Mouse (Mus musculus) MEL (cell line): ENCODE data around the gene Lrrc43. TPM values are rescaled to one million over a fixed set of nuclear protein-coding genes. Genes with fewer than 3 reads are reported as not detected.
A peak's percentile ranks its signal among the peaks of the same experiment; 100 is the strongest.
"Not testable (repeated sequence)": the region's sequence is repeated elsewhere in the genome, so short reads cannot be mapped to it uniquely, and the experiment has no call there.

Experiments used
- DNase-seq: peaks from one replicate; pipeline ENCODE4 v3.0.0; 2011; ENCODE audit warnings: low read depth, low spot score
- H3K27ac ChIP-seq: 2 replicates; pipeline ENCODE4 v1.5.1; 2012; ENCODE audit warnings: low read depth, mild to moderate bottlenecking, control low read depth, low read length, moderate library complexity; ENCODE audit not compliant: control insufficient read depth
- H3K27me3 ChIP-seq, 2 experiments: fragments of 150-350 bp in 1 of 2; sonication (generic) in 1 of 2; 2 replicates each; pipeline ENCODE4 v1.6.1; 2012; ENCODE audit warnings: low read length in 2 of 2, mild to moderate bottlenecking in 2 of 2, improper control_type of control experiment in 1 of 2, moderate library complexity in 1 of 2; ENCODE audit not compliant: insufficient read depth in 2 of 2, control insufficient read depth in 1 of 2
- H3K36me3 ChIP-seq, 2 experiments: 2 replicates each; pipeline ENCODE4 v1.6.1; 2012 to 2014; ENCODE audit warnings: low read length in 2 of 2, improper control_type of control experiment in 1 of 2, inconsistent platforms in 1 of 2, mild to moderate bottlenecking in 1 of 2; ENCODE audit not compliant: insufficient read depth in 2 of 2, control insufficient read depth in 1 of 2
- H3K4me1 ChIP-seq, 2 experiments: fragments of 150-350 bp in 1 of 2; sonication (generic) in 1 of 2; 2 replicates each; pipeline ENCODE4 v1.6.1; 2012; ENCODE audit warnings: low read length in 2 of 2, improper control_type of control experiment in 1 of 2, mild to moderate bottlenecking in 1 of 2; ENCODE audit not compliant: insufficient read depth in 2 of 2, control insufficient read depth in 1 of 2
- H3K4me3 ChIP-seq, 2 experiments: fragments of 150-350 bp in 1 of 2; sonication (generic) in 1 of 2; 2 replicates each; pipeline ENCODE4 v1.5.1; 2012; ENCODE audit warnings: low read depth in 2 of 2, low read length in 2 of 2, mild to moderate bottlenecking in 2 of 2, moderate library complexity in 2 of 2, control low read depth in 1 of 2, improper control_type of control experiment in 1 of 2; ENCODE audit not compliant: control insufficient read depth in 1 of 2, insufficient read depth in 1 of 2
- H3K79me2 ChIP-seq: 2 replicates; pipeline ENCODE4 v1.6.1; 2012; ENCODE audit warnings: mild to moderate bottlenecking, low read length, moderate library complexity; ENCODE audit not compliant: control insufficient read depth, poor library complexity, insufficient read depth
- H3K9ac ChIP-seq: 2 replicates; pipeline ENCODE4 v1.6.1; 2012; ENCODE audit warnings: low read depth, mild to moderate bottlenecking, control low read depth, low read length, moderate library complexity; ENCODE audit not compliant: control insufficient read depth, poor library complexity, severe bottlenecking
- H3K9me3 ChIP-seq: fragments of 150-350 bp; sonication (generic); replicated peaks from 2 replicates; pipeline ENCODE4 v1.6.1; 2012; ENCODE audit warnings: mild to moderate bottlenecking, low read length, improper control_type of control experiment, moderate library complexity; ENCODE audit not compliant: insufficient read depth
- CHD2 ChIP-seq: IDR thresholded peaks from 2 replicates; pipeline ENCODE4 v1.6.1; 2011; ENCODE audit warnings: low read length, improper control_type of control experiment
- E2F4 ChIP-seq: IDR thresholded peaks from 2 replicates; pipeline ENCODE4 v1.6.1; 2011; ENCODE audit warnings: low read depth, low read length, improper control_type of control experiment, borderline replicate concordance
- ELF1 ChIP-seq: IDR thresholded peaks from 2 replicates; pipeline ENCODE4 v1.6.1; 2014; ENCODE audit warnings: low read depth, mild to moderate bottlenecking, inconsistent platforms, low read length, improper control_type of control experiment, moderate library complexity
- EP300 ChIP-seq, 2 experiments: IDR thresholded peaks; 2 replicates each; pipeline ENCODE4 v1.6.1; 2011; ENCODE audit warnings: improper control_type of control experiment in 2 of 2, low read length in 2 of 2, low read depth in 1 of 2, mild to moderate bottlenecking in 1 of 2
- ETS1 ChIP-seq: IDR thresholded peaks from 2 replicates; pipeline ENCODE4 v1.6.1; 2012; ENCODE audit warnings: low read depth, mild to moderate bottlenecking, inconsistent platforms, low read length, improper control_type of control experiment, moderate library complexity
- KAT2A ChIP-seq: conservative IDR thresholded peaks from 2 replicates; pipeline ENCODE4 v1.6.1; 2012; ENCODE audit warnings: low read depth, low read length, improper control_type of control experiment, inconsistent platforms
- MAFK ChIP-seq: IDR thresholded peaks from 2 replicates; pipeline ENCODE4 v1.6.1; 2011; ENCODE audit warnings: low read depth, mild to moderate bottlenecking, low read length, improper control_type of control experiment, borderline replicate concordance
- MEF2A ChIP-seq: IDR thresholded peaks from 2 replicates; pipeline ENCODE4 v1.6.1; 2014; ENCODE audit warnings: low read depth, mild to moderate bottlenecking, inconsistent platforms, low read length, improper control_type of control experiment; ENCODE audit not compliant: poor library complexity, insufficient replicate concordance, severe bottlenecking; ENCODE audit errors: extremely low read depth
- MXI1 ChIP-seq: IDR thresholded peaks from 2 replicates; pipeline ENCODE4 v1.6.1; 2011; ENCODE audit warnings: mild to moderate bottlenecking, low read depth, low read length, improper control_type of control experiment
- MYB ChIP-seq: IDR thresholded peaks from 2 replicates; pipeline ENCODE4 v1.6.1; 2011; ENCODE audit warnings: mild to moderate bottlenecking, low read depth, low read length, improper control_type of control experiment
- MYC ChIP-seq: IDR thresholded peaks from 2 replicates; pipeline ENCODE4 v1.6.1; 2011; ENCODE audit warnings: low read depth, mild to moderate bottlenecking, low read length, improper control_type of control experiment, moderate library complexity
- POLR2AphosphoS5 ChIP-seq: IDR thresholded peaks from 2 replicates; pipeline ENCODE4 v1.6.1; 2012; ENCODE audit warnings: low read depth, borderline replicate concordance, mild to moderate bottlenecking, inconsistent platforms, low read length, moderate library complexity, mixed read lengths
- RCOR1 ChIP-seq: IDR thresholded peaks from 2 replicates; pipeline ENCODE4 v1.6.1; 2012; ENCODE audit warnings: low read depth, mild to moderate bottlenecking, inconsistent platforms, low read length, improper control_type of control experiment
- SIN3A ChIP-seq: IDR thresholded peaks from 2 replicates; pipeline ENCODE4 v1.6.1; 2012; ENCODE audit warnings: low read length, improper control_type of control experiment, inconsistent platforms
- SMC3 ChIP-seq: IDR thresholded peaks from 2 replicates; pipeline ENCODE4 v1.6.1; 2011; ENCODE audit warnings: low read depth, low read length, improper control_type of control experiment
- TAL1 ChIP-seq: IDR thresholded peaks from 2 replicates; pipeline ENCODE4 v1.6.1; 2012; ENCODE audit warnings: mild to moderate bottlenecking, inconsistent platforms, low read length, moderate library complexity, mixed read lengths
- TBP ChIP-seq: IDR thresholded peaks from 2 replicates; pipeline ENCODE4 v1.8.0; 2011; ENCODE audit warnings: low read depth, low read length, improper control_type of control experiment
- TCF12 ChIP-seq: IDR thresholded peaks from 2 replicates; pipeline ENCODE4 v1.6.1; 2014; ENCODE audit warnings: low read depth, mild to moderate bottlenecking, inconsistent platforms, low read length, improper control_type of control experiment, moderate library complexity
- UBTF ChIP-seq: IDR thresholded peaks from 2 replicates; pipeline ENCODE4 v1.6.1; 2012; ENCODE audit warnings: low read depth, mild to moderate bottlenecking, inconsistent platforms, low read length, improper control_type of control experiment, moderate library complexity, borderline replicate concordance; ENCODE audit not compliant: insufficient read depth
- USF1 ChIP-seq: IDR thresholded peaks from 2 replicates; pipeline ENCODE4 v1.6.1; 2014; ENCODE audit warnings: low read depth, mild to moderate bottlenecking, inconsistent platforms, low read length, improper control_type of control experiment, moderate library complexity
- USF2 ChIP-seq, 2 experiments: IDR thresholded peaks; 2 replicates each; pipeline ENCODE4 v1.6.1; 2011 to 2012; ENCODE audit warnings: improper control_type of control experiment in 2 of 2, low read length in 2 of 2, borderline replicate concordance in 1 of 2, inconsistent platforms in 1 of 2, low read depth in 1 of 2, mild to moderate bottlenecking in 1 of 2; ENCODE audit not compliant: insufficient read depth in 1 of 2
- ZKSCAN1 ChIP-seq: IDR thresholded peaks from 2 replicates; pipeline ENCODE4 v1.6.1; 2012; ENCODE audit warnings: low read depth, mild to moderate bottlenecking, inconsistent platforms, low read length, improper control_type of control experiment, moderate library complexity
- ZMIZ1 ChIP-seq: IDR thresholded peaks from 2 replicates; pipeline ENCODE4 v1.6.1; 2012; ENCODE audit warnings: low read depth, mild to moderate bottlenecking, inconsistent platforms, low read length, improper control_type of control experiment, moderate library complexity
- ZNF384 ChIP-seq: IDR thresholded peaks from 2 replicates; pipeline ENCODE4 v1.6.1; 2012; ENCODE audit warnings: low read depth, mild to moderate bottlenecking, inconsistent platforms, low read length, improper control_type of control experiment
- polyA plus RNA-seq, 2 experiments: library from polyadenylated mRNA; stranded (reverse) in 1 of 2; unstranded in 1 of 2; fragments of >175 nt in 1 of 2; fragments of >200 nt in 1 of 2; gene quantifications; 2 replicates each; pipeline versions ENCODE4 v1.2.1 to v1.2.4; 2012; ENCODE audit warnings: low replicate concordance in 2 of 2, low read depth in 1 of 2; ENCODE audit not compliant: insufficient read length in 2 of 2, insufficient read depth in 1 of 2, missing spikeins in 1 of 2
- total RNA-seq: library from RNA; depleted of rRNA; stranded (reverse); fragments of 300-350 nt; gene quantifications from 2 replicates; pipeline ENCODE4 v1.2.3, GENCODE M21; 2012

Lrrc43 gene
- total and polyA plus RNA-seq, 3 experiments, result not detected

GRCm38 (mm10) chr5:123510160-123510559 is 21.1 kb downstream of the Lrrc43 start, which contains the start of gene B3gnt4:
Gene B3gnt4 (plus strand): TSS chr5:123510460.
- peaks cover 0 to 9% of the 10 kb centered on the region in 2 experiments; a peak in 2 of 4 replicates for H3K36me3 ChIP-seq
- H3K27ac ChIP-seq, result no peak within 1 kb of the TSS
- no peaks in the 10 kb centered on the region for H3K9me3 ChIP-seq
- no peak within 1 kb of the TSS for H3K9ac ChIP-seq
- no peaks in the 10 kb centered on the region for H3K79me2 ChIP-seq
- DNase-seq, result no peak
- peaks cover 3 to 19% of the 10 kb centered on the region in 2 experiments for H3K4me1 ChIP-seq
- no peak for TF ChIP-seq POLR2AphosphoS5
- TF ChIP-seq TAL1, result no peak
- no peak for TF ChIP-seq ZMIZ1
- no peak for TF ChIP-seq MYB
- no peak for TF ChIP-seq MYC
- no peak for TF ChIP-seq MXI1
- TF ChIP-seq TBP, result no peak
- TF ChIP-seq MAFK, result no peak
- no peak for TF ChIP-seq RCOR1
- TF ChIP-seq CHD2, result no peak
- no peak for TF ChIP-seq KAT2A
- TF ChIP-seq ZKSCAN1, result no peak
- no peak for TF ChIP-seq E2F4
- no peak for TF ChIP-seq UBTF
- no peak for TF ChIP-seq TCF12
- H3K27me3 ChIP-seq, result no peaks in the 10 kb centered on the region
- no peak within 1 kb of the TSS for H3K4me3 ChIP-seq

DNA sequence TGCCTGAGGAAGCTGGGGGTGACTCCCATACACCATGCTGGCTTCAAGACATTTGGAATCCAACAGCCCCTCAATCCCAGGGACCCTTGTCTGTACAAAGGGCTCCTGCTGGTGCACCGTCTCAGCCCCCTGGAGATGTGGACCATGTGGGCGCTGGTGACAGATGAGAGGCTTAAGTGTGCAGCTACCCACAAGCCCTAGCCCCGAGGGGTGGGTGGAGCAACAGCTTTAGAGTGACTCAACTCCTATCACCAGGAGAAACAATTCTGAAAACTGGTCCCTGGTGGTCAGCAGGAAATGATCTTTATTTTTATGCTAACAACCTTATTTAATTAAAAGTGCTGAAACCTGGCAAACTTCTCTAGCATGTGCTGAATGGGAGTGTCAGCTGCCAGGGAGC is 22.3 kb downstream of the Lrrc43 start:
- Histone ChIP-seq H3K27ac (peak overlapping the region; percentile 17; the same call in 1 of the 2 replicates), H3K4me1 (peaks cover 3 to 19% of the 10 kb centered on the region in 2 experiments)
- not testable (repeated sequence) for H3K27me3 ChIP-seq, H3K9ac ChIP-seq, H3K36me3 ChIP-seq, H3K4me3 ChIP-seq, H3K79me2 ChIP-seq, H3K9me3 ChIP-seq, DNase-seq

GRCm38 (mm10) chr5:123512102-123512501 is 23.0 kb downstream of the Lrrc43 start:
- H3K9ac ChIP-seq, result no peak overlapping the region; the same call in 1 of the 2 replicates
- peaks cover 0 to 9% of the 10 kb centered on the region in 2 experiments; a peak in 2 of 4 replicates for H3K36me3 ChIP-seq

More at GRCm38 (mm10) chr5:123512102-123512501, 23.0 kb downstream of the Lrrc43 start:
- Histone ChIP-seq H3K27me3 (no peaks in the 10 kb centered on the region), H3K4me1 (peaks cover 3 to 19% of the 10 kb centered on the region in 2 experiments), H3K9me3 (no peaks in the 10 kb centered on the region), H3K4me3 (no peak overlapping the region), H3K27ac (peak overlapping the region; percentile 26), H3K79me2 (no peaks in the 10 kb centered on the region)
- DNase-seq, result peak; percentile 74
- TF ChIP-seq EP300 (IDR thresholded peaks at IDR 0.05; ENCODE audit: low read depth in 1 of 2, low read length in 2 of 2) (no peak), ZKSCAN1 (no peak), SMC3 (no peak), ETS1 (no peak), ZNF384 (no peak), USF1 (no peak), MYB (no peak), MAFK (no peak), ELF1 (no peak), SIN3A (no peak), MEF2A (no peak), USF2 (IDR thresholded peaks at IDR 0.05; ENCODE audit: borderline replicate concordance in 1 of 2, insufficient read depth in 1 of 2, low read depth in 1 of 2, low read length in 2 of 2) (no peak)
